Mouse (Mus musculus) neutrophil, adult 5-6 weeks (primary cell): ENCODE measurements around the gene Abcg8. TPM values are rescaled to one million over a fixed set of nuclear protein-coding genes. Genes with fewer than 3 reads are reported as not detected.

Experiments
- ATAC-seq: fragments of 151-379, 151-347 bp; 2 replicates; pipeline ENCODE4 v1.8.0; 2017; ENCODE audit warnings: mild to moderate bottlenecking, moderate TSS enrichment; ENCODE audit not compliant: insufficient number of reproducible peaks, poor library complexity, low FRiP score, severe bottlenecking; ENCODE audit errors: extremely low read depth
- total RNA-seq: library from RNA; stranded (forward); fragments of 200-1000 nt; gene quantifications from 2 replicates; pipeline ENCODE4 v1.2.3, GENCODE M21; 2017

Gene Abcg8
- total RNA-seq, 1 experiment from 2014 or later: not detected

- ATAC-seq: no peak
Measured at GRCm38 (mm10) chr17:84656653-84657421, 19.3 kb upstream of the Abcg8 start.

- no peak for ATAC-seq
Measured at GRCm38 (mm10) chr17:84657422-84657732, 18.7 kb upstream of the Abcg8 start.

- ATAC-seq: no peak
Measured at GRCm38 (mm10) chr17:84657782-84658181, 18.3 kb upstream of the Abcg8 start.

GRCm38 (mm10) chr17:84658195-84658594, 17.9 kb upstream of the Abcg8 start:
- no peak for ATAC-seq

- ATAC-seq: no peak
Measured at GRCm38 (mm10) chr17:84658951-84659350, 17.2 kb upstream of the Abcg8 start.

- no peak for ATAC-seq
Measured at GRCm38 (mm10) chr17:84665053-84665452, 11.0 kb upstream of the Abcg8 start.

GRCm38 (mm10) chr17:84665691-84666090, 10.4 kb upstream of the Abcg8 start:
- ATAC-seq: no peak

GRCm38 (mm10) chr17:84667848-84668247, 8.3 kb upstream of the Abcg8 start:
- ATAC-seq: no peak

- ATAC-seq: no peak
Measured at GRCm38 (mm10) chr17:84672376-84673369, 3.4 kb upstream of the Abcg8 start.

GRCm38 (mm10) chr17:84674048-84674447, 2.1 kb upstream of the Abcg8 start:
- ATAC-seq: no peak

- ATAC-seq: no peak
Measured at GRCm38 (mm10) chr17:84675204-84675603, 898 bp upstream of the Abcg8 start.

- ATAC-seq: no peak
Measured at GRCm38 (mm10) chr17:84677595-84677994, 1.5 kb downstream of the Abcg8 start.

GRCm38 (mm10) chr17:84681670-84682069, 5.6 kb downstream of the Abcg8 start:
- no peak for ATAC-seq

- ATAC-seq: no peak
Measured at GRCm38 (mm10) chr17:84682734-84683717, 6.9 kb downstream of the Abcg8 start, which contains the start of gene Abcg5. Gene Abcg5, minus strand, starts transcription at chr17:84683011.

GRCm38 (mm10) chr17:84684284-84684683, 8.2 kb downstream of the Abcg8 start:
- no peak for ATAC-seq

GRCm38 (mm10) chr17:84685286-84685685, 9.2 kb downstream of the Abcg8 start:
- ATAC-seq: no peak

GRCm38 (mm10) chr17:84687994-84688393, 11.9 kb downstream of the Abcg8 start:
- ATAC-seq: no peak

GRCm38 (mm10) chr17:84688834-84689233, 12.7 kb downstream of the Abcg8 start:
- no peak for ATAC-seq

- no peak for ATAC-seq
Measured at GRCm38 (mm10) chr17:84689316-84689715, 13.2 kb downstream of the Abcg8 start.
